Mouse (Mus musculus) liver, postnatal 0 days (tissue): ENCODE data around the gene Trp53i11. TPM values are rescaled to one million over a fixed set of nuclear protein-coding genes. Genes with fewer than 3 reads are reported as not detected.

Experiments
- ATAC-seq: fragments of 200-750 bp; cut with Nextera tagmentation; 2 replicates; pipeline ENCODE4 v1.8.0; 2017; ENCODE audit warnings: mild to moderate bottlenecking, moderate library complexity
- DNase-seq: peaks from one replicate; pipeline ENCODE4 v3.0.0-alpha.2; 2016
- H3K27ac ChIP-seq: fragments of 300-500 bp; sonication (generic); 2 replicates; pipeline ENCODE4 v1.5.1; 2014; ENCODE audit warnings: antibody characterized with exemption, moderate library complexity, mild to moderate bottlenecking, low read depth
- H3K27me3 ChIP-seq: fragments of 300-500 bp; sonication (generic); 2 replicates; pipeline ENCODE4 v1.6.1; 2014; ENCODE audit warnings: low read length, control low read depth, mixed read lengths; ENCODE audit not compliant: insufficient read depth
- H3K36me3 ChIP-seq: fragments of 300-500 bp; sonication (generic); replicated peaks from 2 replicates; pipeline ENCODE4 v1.6.1; 2014; ENCODE audit warnings: mild to moderate bottlenecking, control low read depth, low read length, moderate library complexity, mixed read lengths; ENCODE audit not compliant: insufficient read depth
- H3K4me1 ChIP-seq: fragments of 300-500 bp; sonication (generic); 2 replicates; pipeline ENCODE4 v1.6.1; 2014; ENCODE audit warnings: antibody characterized with exemption, mild to moderate bottlenecking, control low read depth; ENCODE audit not compliant: insufficient read depth
- H3K4me2 ChIP-seq: fragments of 300-500 bp; sonication (generic); 2 replicates; pipeline ENCODE4 v1.6.1; 2014; ENCODE audit warnings: low read depth, mild to moderate bottlenecking, low read length, moderate library complexity, mixed read lengths
- H3K4me3 ChIP-seq: fragments of 300-500 bp; sonication (generic); 2 replicates; pipeline ENCODE4 v1.5.1; 2014; ENCODE audit warnings: low read depth, low read length
- H3K9ac ChIP-seq: fragments of 300-500 bp; sonication (generic); replicated peaks from 2 replicates; pipeline ENCODE4 v1.6.1; 2014; ENCODE audit warnings: mild to moderate bottlenecking, moderate library complexity
- H3K9me3 ChIP-seq: fragments of 300-500 bp; sonication (generic); 2 replicates; pipeline ENCODE4 v1.6.1; 2016; ENCODE audit warnings: mild to moderate bottlenecking, control low read depth, low read length, mixed read lengths
- CTCF ChIP-seq: sonication (generic); IDR thresholded peaks from 2 replicates; pipeline ENCODE4 v1.5.1; 2016; ENCODE audit warnings: antibody characterized with exemption, low read depth
- EP300 ChIP-seq: IDR thresholded peaks from 2 replicates; pipeline ENCODE4 v1.6.1; 2016; ENCODE audit warnings: antibody characterized with exemption, low read depth, mild to moderate bottlenecking
- WGBS: fragments of 180-500 bp; shearing (Covaris S2); extraction: QIAGEN DNeasy Blood & Tissue Kit; methylation state at CpG from one replicate; pipeline ENCODE4 v1.1.7; 2014; ENCODE audit not compliant: insufficient replicate concordance; 5-methylcytosine and 5-hydroxymethylcytosine counted together
- polyA plus RNA-seq: library from polyadenylated mRNA; unstranded; fragments of >200 nt; fragmentation: Nextera tagmentation; extraction: Ambion mirVana; gene quantifications from 2 replicates; pipeline ENCODE4 v1.2.1, GENCODE M21; 2015

Trp53i11 gene
- polyA plus RNA-seq, 1 experiment from 2014 or later: 4.0 TPM

GRCm38 (mm10) chr2:93180077-93180844 lies 7.1 kb upstream of the Trp53i11 start:
- Histone ChIP-seq H3K9me3 (no peaks in the 10 kb centered on the region), H3K36me3 (no peaks in the 10 kb centered on the region), H3K27me3 (peaks cover 37% of the 10 kb centered on the region), H3K4me3 (peak overlapping the region; percentile 30), H3K4me1 (peaks cover 3% of the 10 kb centered on the region; the same call in 1 of the 2 replicates), H3K4me2 (peak overlapping the region; percentile 60), H3K27ac (no peak overlapping the region), H3K9ac (no peak overlapping the region; the same call in 1 of the 2 replicates)
- WGBS: 3% methylated on average over 41 of the region's 41 CpGs
- DNase-seq (no peak), ATAC-seq (no peak)
- TF ChIP-seq EP300 (no peak), CTCF (no peak)

- no peak overlapping the region for H3K4me3 ChIP-seq
- WGBS: 72% methylated on average over 11 of the region's 11 CpGs
- peaks cover 51% of the 10 kb centered on the region for H3K27me3 ChIP-seq
Measured at GRCm38 (mm10) chr2:93182859-93183258, 4.5 kb upstream of the Trp53i11 start.

GRCm38 (mm10) chr2:93188020-93188760 lies 842 bp downstream of the Trp53i11 start:
- TF ChIP-seq CTCF (no peak), EP300 (no peak)
- Histone ChIP-seq H3K4me1 (peaks cover 18% of the 10 kb centered on the region), H3K27ac (peak overlapping the region; percentile 62; the same call in 1 of the 2 replicates), H3K9ac (peak overlapping the region; percentile 67), H3K36me3 (no peaks in the 10 kb centered on the region), H3K4me3 (peak overlapping the region; percentile 64), H3K27me3 (peaks cover 38% of the 10 kb centered on the region), H3K4me2 (peak overlapping the region; percentile 89), H3K9me3 (no peaks in the 10 kb centered on the region)
- ATAC-seq: no peak
- under 1% methylated on average over 52 of the region's 53 CpGs for WGBS
- no peak for DNase-seq

More at GRCm38 (mm10) chr2:93182859-93183258, 4.5 kb upstream of the Trp53i11 start:
- ATAC-seq (no peak), DNase-seq (no peak)
- Histone ChIP-seq H3K9me3 (no peaks in the 10 kb centered on the region), H3K36me3 (no peaks in the 10 kb centered on the region), H3K4me1 (peaks cover 3% of the 10 kb centered on the region; the same call in 1 of the 2 replicates), H3K9ac (no peak overlapping the region), H3K4me2 (no peak overlapping the region), H3K27ac (no peak overlapping the region)
- TF ChIP-seq EP300 (no peak), CTCF (no peak)

GRCm38 (mm10) chr2:93188761-93189458 lies 1.6 kb downstream of the Trp53i11 start:
- H3K4me2 ChIP-seq: peak overlapping the region; percentile 89
- H3K9me3 ChIP-seq: no peaks in the 10 kb centered on the region
- peak overlapping the region; percentile 34; the same call in 1 of the 2 replicates for H3K27ac ChIP-seq
- no peak for DNase-seq
- no peak for TF ChIP-seq EP300
- TF ChIP-seq CTCF: peak; percentile 46
- no peaks in the 10 kb centered on the region for H3K36me3 ChIP-seq
- peaks cover 38% of the 10 kb centered on the region for H3K27me3 ChIP-seq
- H3K9ac ChIP-seq: peak overlapping the region; percentile 67
- H3K4me1 ChIP-seq: peaks cover 18% of the 10 kb centered on the region
- WGBS: 9% methylated on average over 19 of the region's 19 CpGs
- ATAC-seq: no peak
- peak overlapping the region; percentile 64 for H3K4me3 ChIP-seq

- no peak overlapping the region for H3K4me3 ChIP-seq
- TF ChIP-seq EP300: no peak
- ATAC-seq (no peak), DNase-seq (peak; percentile 31)
- H3K36me3 ChIP-seq: no peaks in the 10 kb centered on the region
- peaks cover 18% of the 10 kb centered on the region for H3K4me1 ChIP-seq
- H3K9me3 ChIP-seq: no peaks in the 10 kb centered on the region
- peaks cover 35% of the 10 kb centered on the region for H3K27me3 ChIP-seq
- peak overlapping the region; percentile 89; the same call in 1 of the 2 replicates for H3K4me2 ChIP-seq
- peak overlapping the region; percentile 41 for H3K27ac ChIP-seq
- WGBS: 20% methylated on average over 9 of the region's 9 CpGs
- no peak overlapping the region; the same call in 1 of the 2 replicates for H3K9ac ChIP-seq
Measured at GRCm38 (mm10) chr2:93190771-93191487, 3.6 kb downstream of the Trp53i11 start.
